Mouse (Mus musculus) neural tube, embryonic 12.5 days (tissue): ENCODE measurements around the gene Muc5ac. TPM values are rescaled to one million over a fixed set of nuclear protein-coding genes. Genes with fewer than 3 reads are reported as not detected.

ENCODE experiments used
- ATAC-seq: fragments of 200-750 bp; cut with Nextera tagmentation; 2 replicates; pipeline ENCODE4 v1.8.0; 2017; ENCODE audit warnings: low read depth, mild to moderate bottlenecking, moderate TSS enrichment, moderate library complexity; ENCODE audit not compliant: low FRiP score
- H3K27ac ChIP-seq: fragments of 300-500 bp; sonication (generic); 2 replicates; pipeline ENCODE4 v1.5.1; 2016
- H3K27me3 ChIP-seq: fragments of 300-500 bp; sonication (generic); replicated peaks from 2 replicates; pipeline ENCODE4 v1.6.1; 2016; ENCODE audit warnings: mild to moderate bottlenecking
- H3K36me3 ChIP-seq: fragments of 300-500 bp; sonication (generic); 2 replicates; pipeline ENCODE4 v1.6.1; 2016; ENCODE audit warnings: mild to moderate bottlenecking
- H3K4me1 ChIP-seq: fragments of 300-500 bp; sonication (generic); 2 replicates; pipeline ENCODE4 v1.6.1; 2016
- H3K4me2 ChIP-seq: fragments of 300-500 bp; sonication (generic); replicated peaks from 2 replicates; pipeline ENCODE4 v1.6.1; 2016; ENCODE audit warnings: mild to moderate bottlenecking
- H3K4me3 ChIP-seq: fragments of 300-500 bp; sonication (generic); 2 replicates; pipeline ENCODE4 v1.5.1; 2016
- H3K9ac ChIP-seq: fragments of 300-500 bp; sonication (generic); 2 replicates; pipeline ENCODE4 v1.6.1; 2016; ENCODE audit warnings: mild to moderate bottlenecking
- H3K9me3 ChIP-seq: fragments of 300-500 bp; sonication (generic); 2 replicates; pipeline ENCODE4 v1.6.1; 2016; ENCODE audit warnings: mild to moderate bottlenecking
- WGBS: fragments of 180-500 bp; shearing (Covaris S2); methylation state at CpG from one replicate; pipeline ENCODE4 v1.1.7; 2016; 5-methylcytosine and 5-hydroxymethylcytosine counted together
- polyA plus RNA-seq: library from polyadenylated mRNA; unstranded; fragments of >200 nt; fragmentation: Nextera tagmentation; extraction: Ambion mirVana; gene quantifications from 2 replicates; pipeline ENCODE4 v1.2.1, GENCODE M21; 2016

Muc5ac gene
- polyA plus RNA-seq = not detected in 2 replicates

DNA sequence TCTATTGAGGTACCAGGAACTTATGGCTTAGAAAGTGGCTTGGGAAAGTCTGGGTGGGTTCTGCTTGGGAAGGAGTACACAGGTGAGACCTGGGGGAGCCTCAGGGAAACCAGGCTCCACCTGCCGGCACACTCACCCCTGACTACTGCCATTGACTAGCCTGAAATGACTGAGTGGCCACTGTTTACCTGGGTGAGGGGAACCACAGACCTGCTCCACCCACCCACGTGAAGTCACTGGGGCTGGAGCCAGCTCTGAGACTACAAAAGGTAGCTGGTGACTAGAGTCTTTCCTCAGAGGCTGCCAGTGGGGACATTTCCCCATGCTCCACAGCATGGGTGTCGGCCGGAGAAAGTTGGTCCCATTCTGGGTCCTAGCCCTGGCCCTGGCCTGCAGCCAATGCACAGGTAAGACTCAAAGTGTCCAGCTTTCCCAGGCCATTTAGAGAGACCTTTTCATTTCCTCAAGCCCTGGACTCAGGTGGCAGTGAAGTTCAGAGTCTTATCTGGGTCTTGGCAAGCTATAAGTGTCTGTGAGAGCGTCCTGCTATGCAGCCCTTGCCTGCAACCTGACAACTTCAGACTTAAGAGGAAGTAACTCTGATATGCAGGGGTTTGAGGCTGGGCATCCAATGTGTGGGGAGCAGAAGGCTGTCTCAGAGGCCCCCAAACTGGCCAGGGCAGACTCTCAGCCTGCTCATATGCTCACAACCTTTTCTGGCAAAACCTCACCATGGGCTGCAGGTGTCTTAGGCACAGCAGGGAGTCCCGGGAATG is at the start of gene Muc5ac:
Muc5ac (plus strand) TSS at position 296 of the 776 bp plus-strand sequence.
- Histone ChIP-seq H3K4me1 (no peaks in the 10 kb centered on the region), H3K9ac (no peak within 1 kb of the TSS), H3K27ac (no peak within 1 kb of the TSS), H3K4me3 (no peak within 1 kb of the TSS), H3K9me3 (no peaks in the 10 kb centered on the region), H3K36me3 (no peaks in the 10 kb centered on the region), H3K27me3 (no peaks in the 10 kb centered on the region), H3K4me2 (no peak within 1 kb of the TSS)
- 93% methylated on average over 6 of the region's 6 CpGs for WGBS
- ATAC-seq = no peak

DNA sequence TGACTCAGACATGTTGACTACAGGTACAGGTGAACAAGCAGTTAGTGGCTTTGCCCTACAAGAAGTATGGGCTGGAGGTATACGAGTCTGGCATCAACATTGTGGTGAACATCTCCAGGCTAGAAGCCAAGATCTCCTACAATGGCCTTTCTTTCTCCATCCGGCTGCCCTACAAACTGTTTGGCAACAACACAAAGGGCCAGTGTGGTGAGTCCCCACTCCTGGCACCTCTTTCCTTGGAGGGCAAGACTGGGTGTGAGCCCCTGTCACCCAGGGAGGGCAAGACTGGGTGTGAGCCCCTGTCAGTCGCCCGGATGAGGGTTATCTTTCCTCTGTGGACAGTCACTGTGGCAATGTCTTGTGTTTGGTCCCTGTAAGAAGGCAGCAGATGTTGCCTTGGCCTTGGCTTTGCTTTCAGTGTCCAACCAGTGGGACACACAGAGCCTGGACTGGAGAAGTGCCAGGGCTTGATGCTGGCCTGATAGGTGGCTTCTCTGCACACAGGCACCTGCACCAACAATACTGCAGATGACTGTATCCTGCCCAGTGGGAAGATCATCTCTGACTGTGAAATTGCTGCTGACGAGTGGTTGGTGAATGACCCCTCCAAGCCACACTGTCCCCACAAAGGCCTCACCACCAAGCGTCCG is 41.2 kb upstream of the Muc5ac start:
- H3K4me2 ChIP-seq = no peak overlapping the region
- H3K27ac ChIP-seq = no peak overlapping the region
- no peaks in the 10 kb centered on the region for H3K4me1 ChIP-seq
- H3K9ac ChIP-seq = no peak overlapping the region
- no peak for ATAC-seq
- 90% methylated on average over 7 of the region's 7 CpGs for WGBS
- H3K9me3 ChIP-seq = no peaks in the 10 kb centered on the region
- H3K4me3 ChIP-seq = no peak overlapping the region
- H3K36me3 ChIP-seq = no peaks in the 10 kb centered on the region
- H3K27me3 ChIP-seq = no peaks in the 10 kb centered on the region

DNA sequence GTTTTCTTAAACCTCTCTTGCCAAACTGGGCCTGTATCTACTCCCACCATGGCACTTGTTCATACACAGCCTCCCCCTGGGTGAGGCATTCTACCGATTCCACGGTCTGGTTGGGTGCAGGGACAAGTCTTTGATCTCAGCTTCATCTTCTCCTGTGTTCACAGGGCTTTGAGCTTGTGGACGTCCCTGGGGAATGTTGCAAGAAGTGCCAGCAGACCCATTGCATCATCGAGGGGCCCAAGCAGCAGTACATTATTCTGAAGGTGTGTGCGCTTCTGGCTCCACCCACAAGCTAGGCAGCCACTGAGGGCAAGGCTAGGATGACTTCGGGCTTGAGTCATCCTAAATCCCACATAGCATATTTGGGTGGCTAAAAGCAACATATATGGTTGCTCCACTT is 36.3 kb upstream of the Muc5ac start:
- Histone ChIP-seq H3K4me2 (no peak overlapping the region), H3K4me1 (no peaks in the 10 kb centered on the region), H3K9me3 (no peaks in the 10 kb centered on the region), H3K27me3 (no peaks in the 10 kb centered on the region), H3K36me3 (no peaks in the 10 kb centered on the region), H3K27ac (no peak overlapping the region), H3K4me3 (no peak overlapping the region), H3K9ac (no peak overlapping the region)
- no peak for ATAC-seq
- WGBS = 84% methylated on average over 6 of the region's 6 CpGs

DNA sequence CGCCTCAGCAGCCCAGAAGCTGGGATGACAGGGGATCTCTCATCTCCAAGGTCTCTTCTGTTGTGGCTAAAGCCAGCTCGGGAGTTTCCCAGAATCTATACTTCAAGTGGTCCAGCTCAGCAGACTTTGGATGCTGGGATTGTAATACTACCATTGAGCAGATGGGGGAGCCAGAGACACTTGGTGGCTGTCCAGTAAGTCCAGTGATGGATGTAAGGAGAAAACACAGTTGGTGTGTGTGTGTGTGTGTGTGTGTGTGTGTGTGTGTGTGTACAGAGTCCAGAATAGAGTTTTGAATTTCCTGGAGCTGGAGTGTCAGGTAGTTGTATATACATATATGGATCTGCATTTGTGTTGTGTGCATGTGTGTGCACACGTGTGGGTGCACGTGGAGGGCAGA is 32.9 kb upstream of the Muc5ac start:
- Histone ChIP-seq H3K36me3 (no peaks in the 10 kb centered on the region), H3K27me3 (no peaks in the 10 kb centered on the region), H3K27ac (no peak overlapping the region), H3K9ac (no peak overlapping the region), H3K4me3 (no peak overlapping the region), H3K9me3 (no peaks in the 10 kb centered on the region), H3K4me1 (no peaks in the 10 kb centered on the region), H3K4me2 (no peak overlapping the region)
- ATAC-seq = 0 out of 2 replicates have a peak, but pooled peaks have one; percentile 41
- WGBS = 51% methylated on average over 4 of the region's 4 CpGs

DNA sequence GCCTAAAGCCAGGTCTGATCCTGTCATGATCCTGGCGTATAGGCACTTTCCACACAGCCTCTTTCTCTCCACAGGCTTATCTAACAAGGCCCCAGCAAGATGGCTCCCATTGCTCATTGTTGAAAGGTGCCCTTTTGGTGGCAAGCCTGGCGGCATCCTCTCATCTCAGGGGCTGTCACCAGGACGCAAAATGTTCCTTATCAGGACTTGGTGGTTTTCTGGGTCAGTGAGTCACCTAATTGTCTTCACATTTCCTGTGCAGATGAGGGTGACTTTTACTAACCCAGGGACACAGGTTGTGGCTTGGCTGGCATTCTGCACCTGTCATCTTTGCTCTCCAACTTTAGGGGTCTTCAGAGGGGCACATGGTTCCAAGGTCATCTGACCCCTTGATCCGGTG is 30.5 kb upstream of the Muc5ac start:
- Histone ChIP-seq H3K4me2 (no peak overlapping the region), H3K9me3 (no peaks in the 10 kb centered on the region), H3K4me3 (no peak overlapping the region), H3K27me3 (no peaks in the 10 kb centered on the region), H3K4me1 (no peaks in the 10 kb centered on the region), H3K27ac (no peak overlapping the region), H3K36me3 (no peaks in the 10 kb centered on the region), H3K9ac (no peak overlapping the region)
- no peak for ATAC-seq
- 75% methylated on average over 4 of the region's 4 CpGs for WGBS

DNA sequence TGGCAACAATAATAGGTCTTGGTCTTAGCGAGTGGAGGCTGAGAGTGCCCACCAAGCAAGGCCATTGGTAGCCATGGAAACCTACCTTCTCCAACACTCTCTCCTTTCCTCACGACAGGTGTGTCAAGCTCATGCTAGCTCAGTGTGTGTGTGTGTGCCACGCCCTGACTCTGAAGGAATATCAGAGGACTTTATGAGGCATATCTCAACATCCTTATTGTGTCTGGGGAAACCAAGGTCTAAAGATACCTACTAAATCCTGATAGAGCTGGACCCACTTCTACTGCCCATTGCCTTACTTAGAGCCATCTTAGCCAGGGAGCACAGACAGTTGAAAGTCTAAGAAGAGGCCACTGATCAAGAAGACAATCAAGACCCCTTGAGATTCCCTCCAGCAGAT is 18.3 kb upstream of the Muc5ac start:
- no peak overlapping the region for H3K4me3 ChIP-seq
- no peak overlapping the region for H3K27ac ChIP-seq
- H3K9me3 ChIP-seq = no peaks in the 10 kb centered on the region
- 89% methylated on average over 3 of the region's 3 CpGs for WGBS
- no peak overlapping the region for H3K4me2 ChIP-seq
- H3K36me3 ChIP-seq = no peaks in the 10 kb centered on the region
- H3K9ac ChIP-seq = no peak overlapping the region
- no peaks in the 10 kb centered on the region for H3K27me3 ChIP-seq
- ATAC-seq = no peak
- H3K4me1 ChIP-seq = 0 out of 2 replicates have a peak, but pooled peaks cover 7% of the 10 kb centered on the region

DNA sequence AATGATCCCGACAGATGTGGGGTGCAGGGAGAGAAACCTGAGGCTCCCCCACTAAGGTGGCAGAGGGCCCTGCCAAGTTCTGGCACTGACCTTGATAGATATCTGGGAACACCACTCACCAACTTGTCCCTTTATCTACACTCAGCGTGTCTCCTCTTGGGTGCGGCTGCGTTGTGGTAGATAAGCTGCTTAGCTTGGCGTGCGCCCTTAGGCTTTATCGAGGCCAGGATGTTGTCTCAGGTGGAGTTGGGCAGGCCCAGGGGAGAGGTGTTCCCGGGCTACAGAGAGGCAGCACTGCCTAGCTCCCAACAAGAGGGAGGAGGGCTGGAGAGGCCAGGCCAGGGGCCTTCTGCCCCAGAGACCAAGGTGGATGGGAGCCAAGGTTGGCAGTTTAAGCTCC is 17.8 kb upstream of the Muc5ac start:
- WGBS = 91% methylated on average over 8 of the region's 8 CpGs
- Histone ChIP-seq H3K27ac (no peak overlapping the region), H3K9ac (no peak overlapping the region), H3K36me3 (no peaks in the 10 kb centered on the region), H3K4me3 (no peak overlapping the region), H3K27me3 (no peaks in the 10 kb centered on the region), H3K9me3 (no peaks in the 10 kb centered on the region), H3K4me1 (0 out of 2 replicates have a peak, but pooled peaks cover 7% of the 10 kb centered on the region), H3K4me2 (no peak overlapping the region)
- ATAC-seq = no peak

DNA sequence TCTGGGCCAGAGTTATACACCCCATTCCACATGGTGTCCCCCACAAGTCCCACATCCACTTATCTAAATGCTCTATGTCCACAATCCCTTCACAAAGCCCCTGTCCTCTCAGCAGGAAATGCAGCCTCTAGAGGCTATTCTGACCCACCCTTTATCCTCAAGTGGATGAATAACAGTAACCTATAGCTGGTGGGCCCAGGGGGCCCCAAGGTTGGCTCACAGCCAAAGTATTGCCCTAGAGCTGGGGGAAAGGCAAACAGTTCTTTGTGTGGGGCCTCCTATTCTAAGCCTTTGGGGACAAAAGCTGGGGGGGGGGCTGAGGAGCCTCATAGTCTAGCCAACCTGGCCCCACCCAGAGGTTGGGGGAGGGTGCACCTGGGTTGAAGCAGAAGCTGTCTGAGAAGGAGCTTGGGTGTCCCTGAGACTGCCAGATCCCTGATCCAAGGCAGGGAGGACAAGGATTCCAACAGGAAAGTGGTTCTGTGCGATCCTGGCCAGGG is 16.7 kb upstream of the Muc5ac start:
- Histone ChIP-seq H3K9ac (no peak overlapping the region), H3K4me1 (0 out of 2 replicates have a peak, but pooled peaks cover 7% of the 10 kb centered on the region), H3K4me2 (no peak overlapping the region), H3K36me3 (no peaks in the 10 kb centered on the region), H3K27ac (no peak overlapping the region), H3K27me3 (no peaks in the 10 kb centered on the region), H3K9me3 (no peaks in the 10 kb centered on the region), H3K4me3 (no peak overlapping the region)
- ATAC-seq = no peak
- 71% methylated on average over 1 of the region's 1 CpGs for WGBS

DNA sequence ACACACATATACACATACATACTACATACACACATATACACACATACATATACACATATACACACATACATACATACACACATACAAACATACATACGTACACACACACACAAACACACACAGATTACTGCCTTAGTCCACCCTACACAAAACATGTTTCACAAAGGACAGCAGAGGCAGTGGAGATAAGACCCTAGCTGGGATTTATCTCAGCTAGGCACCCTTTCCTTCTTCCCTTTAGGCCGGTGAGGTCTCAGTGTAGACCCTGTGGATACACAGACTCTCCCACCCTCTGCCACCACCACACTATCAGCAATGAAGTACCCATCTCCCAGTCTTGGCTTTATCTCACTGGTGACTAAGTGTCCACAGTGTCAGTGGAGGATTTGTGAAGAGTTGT is 13.9 kb upstream of the Muc5ac start:
- H3K27me3 ChIP-seq = no peaks in the 10 kb centered on the region
- no peaks in the 10 kb centered on the region for H3K36me3 ChIP-seq
- no peak for ATAC-seq
- no peak overlapping the region for H3K4me2 ChIP-seq
- H3K9me3 ChIP-seq = no peaks in the 10 kb centered on the region
- no peak overlapping the region for H3K9ac ChIP-seq
- H3K4me1 ChIP-seq = 0 out of 2 replicates have a peak, but pooled peaks cover 7% of the 10 kb centered on the region
- 96% methylated on average over 2 of the region's 2 CpGs for WGBS
- H3K27ac ChIP-seq = no peak overlapping the region
- no peak overlapping the region for H3K4me3 ChIP-seq

DNA sequence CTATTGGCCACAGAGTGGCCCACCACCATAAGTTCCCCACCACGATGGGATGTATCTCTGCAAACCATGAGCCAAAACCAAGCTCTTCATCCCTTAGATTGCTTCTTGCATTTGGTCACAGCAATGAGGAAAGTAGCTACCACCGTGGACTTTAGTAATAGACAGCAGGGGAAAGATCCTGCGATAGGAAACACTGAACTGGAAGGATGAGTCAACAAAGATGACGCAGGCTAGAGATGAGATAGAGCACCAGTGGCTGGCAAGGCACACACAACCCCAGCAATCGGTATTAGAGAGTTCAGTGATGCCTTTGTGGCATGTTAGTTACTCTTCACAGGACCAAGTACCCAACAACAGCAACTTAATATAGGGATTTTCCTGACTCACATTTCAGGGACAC is 12.6 kb upstream of the Muc5ac start:
- no peak overlapping the region for H3K4me3 ChIP-seq
- H3K4me2 ChIP-seq = no peak overlapping the region
- no peaks in the 10 kb centered on the region for H3K9me3 ChIP-seq
- ATAC-seq = no peak
- no peak overlapping the region for H3K9ac ChIP-seq
- no peak overlapping the region for H3K27ac ChIP-seq
- 89% methylated on average over 5 of the region's 5 CpGs for WGBS
- H3K27me3 ChIP-seq = no peaks in the 10 kb centered on the region
- 0 out of 2 replicates have a peak, but pooled peaks cover 7% of the 10 kb centered on the region for H3K4me1 ChIP-seq
- no peaks in the 10 kb centered on the region for H3K36me3 ChIP-seq

DNA sequence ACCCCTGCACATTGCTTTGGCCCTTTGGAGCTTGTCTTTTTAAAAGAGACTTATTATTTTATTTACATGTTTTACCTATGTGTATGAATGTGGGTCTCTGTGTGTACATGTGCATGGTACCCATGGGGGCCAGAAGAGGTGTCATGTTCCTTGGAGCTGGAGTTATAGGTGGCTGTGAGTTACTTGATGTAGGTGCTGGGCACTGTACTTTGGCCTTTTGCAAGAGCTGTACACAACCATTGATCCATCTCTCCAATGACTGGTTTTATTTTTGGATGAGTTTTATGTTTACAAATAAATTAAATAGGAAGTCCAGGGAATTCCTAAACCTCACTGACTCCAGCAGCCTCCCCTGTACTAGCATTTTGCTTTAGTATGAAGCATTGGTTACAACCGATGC is 5.5 kb downstream of the Muc5ac start:
- H3K9ac ChIP-seq = no peak overlapping the region
- H3K36me3 ChIP-seq = no peaks in the 10 kb centered on the region
- no peaks in the 10 kb centered on the region for H3K4me1 ChIP-seq
- H3K9me3 ChIP-seq = no peaks in the 10 kb centered on the region; the same call in 1 of the 2 replicates
- no peak overlapping the region for H3K27ac ChIP-seq
- no peak overlapping the region for H3K4me2 ChIP-seq
- H3K27me3 ChIP-seq = no peaks in the 10 kb centered on the region
- no peak overlapping the region for H3K4me3 ChIP-seq
- ATAC-seq = no peak
- 94% methylated on average over 1 of the region's 1 CpGs for WGBS

DNA sequence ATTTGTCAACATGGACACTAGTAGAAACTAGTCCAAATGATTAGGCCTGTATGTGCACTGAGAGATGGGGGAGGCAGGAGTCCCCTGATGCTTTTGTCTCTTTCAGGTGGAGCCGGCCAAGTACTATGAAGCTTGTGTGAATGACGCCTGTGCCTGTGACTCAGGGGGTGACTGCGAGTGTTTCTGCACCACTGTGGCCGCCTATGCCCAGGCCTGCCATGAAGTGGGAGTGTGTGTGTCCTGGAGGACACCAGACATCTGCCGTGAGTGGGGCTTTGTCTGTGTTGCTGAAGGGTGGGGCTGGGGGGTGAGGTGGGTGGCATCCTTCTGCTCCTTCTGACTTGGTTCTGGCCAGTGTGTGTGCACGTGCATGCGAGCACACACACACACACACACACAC is 14.4 kb downstream of the Muc5ac start:
- Histone ChIP-seq H3K4me1 (no peaks in the 10 kb centered on the region), H3K9me3 (no peaks in the 10 kb centered on the region), H3K4me2 (no peak overlapping the region), H3K36me3 (no peaks in the 10 kb centered on the region), H3K9ac (no peak overlapping the region), H3K27ac (no peak overlapping the region), H3K4me3 (no peak overlapping the region), H3K27me3 (no peaks in the 10 kb centered on the region)
- WGBS = 85% methylated on average over 7 of the region's 7 CpGs
- no peak for ATAC-seq
